Mouse (Mus musculus): ENCODE data around the gene Fhdc1.

- no peak for TF ChIP-seq EP300 (optimal IDR thresholded peaks at IDR 0.05)
- no peak for TF ChIP-seq CTCF (IDR thresholded peaks at IDR 0.05; ENCODE audit: low read depth)
Measured at GRCm38 (mm10) chr3:84432797-84433445, 47.3 kb downstream of the Fhdc1 start.

Measured in stomach, postnatal 0 days (tissue).